Mouse (Mus musculus) embryonic facial prominence, embryonic 11.5 days (tissue): ENCODE results near the gene Col15a1. TPM values are rescaled to one million over a fixed set of nuclear protein-coding genes. Genes with fewer than 3 reads are reported as not detected.

ENCODE experiments used
- ATAC-seq: fragments of 200-750 bp; cut with Nextera tagmentation; replicated peaks from 2 replicates; pipeline ENCODE4 v1.8.0; 2017; ENCODE audit warnings: low read depth; ENCODE audit not compliant: insufficient number of reproducible peaks, low FRiP score, low TSS enrichment
- DNase-seq: peaks from one replicate; pipeline ENCODE4 v3.0.0-alpha.2; 2015; ENCODE audit warnings: low spot score
- H3K27ac ChIP-seq: fragments of 300-500 bp; sonication (generic); replicated peaks from 2 replicates; pipeline ENCODE4 v1.5.1; 2014; ENCODE audit warnings: mild to moderate bottlenecking, low read depth, low read length, control low read depth
- H3K27me3 ChIP-seq: fragments of 300-500 bp; sonication (generic); 2 replicates; pipeline ENCODE4 v1.6.1; 2014; ENCODE audit warnings: mild to moderate bottlenecking, low read length, moderate library complexity, mixed read lengths; ENCODE audit not compliant: control insufficient read depth, insufficient read depth
- H3K36me3 ChIP-seq: fragments of 300-500 bp; sonication (generic); replicated peaks from 2 replicates; pipeline ENCODE4 v1.6.1; 2014; ENCODE audit warnings: low read depth, mild to moderate bottlenecking, low read length, moderate library complexity, mixed read lengths; ENCODE audit not compliant: control insufficient read depth, insufficient read depth
- H3K4me1 ChIP-seq: fragments of 300-500 bp; sonication (generic); 2 replicates; pipeline ENCODE4 v1.6.1; 2014; ENCODE audit warnings: low read length, mixed read lengths; ENCODE audit not compliant: control insufficient read depth, insufficient read depth
- H3K4me2 ChIP-seq: fragments of 300-500 bp; sonication (generic); 2 replicates; pipeline ENCODE4 v1.6.1; 2014; ENCODE audit warnings: low read depth, mild to moderate bottlenecking, control low read depth, low read length, moderate library complexity
- H3K4me3 ChIP-seq: fragments of 300-500 bp; sonication (generic); 2 replicates; pipeline ENCODE4 v1.5.1; 2014; ENCODE audit warnings: low read depth, low read length, control low read depth
- H3K9ac ChIP-seq: fragments of 300-500 bp; sonication (generic); replicated peaks from 2 replicates; pipeline ENCODE4 v1.6.1; 2014; ENCODE audit warnings: mild to moderate bottlenecking, control low read depth, low read length
- H3K9me3 ChIP-seq: fragments of 300-500 bp; sonication (generic); replicated peaks from 2 replicates; pipeline ENCODE4 v1.6.1; 2016; ENCODE audit warnings: mild to moderate bottlenecking, low read length, inconsistent platforms, mixed read lengths; ENCODE audit not compliant: control insufficient read depth
- WGBS: fragments of 180-500 bp; shearing (Covaris S2); extraction: QIAGEN DNeasy Blood & Tissue Kit; methylation state at CpG from one replicate; pipeline ENCODE4 v1.1.7; 2014; 5-methylcytosine and 5-hydroxymethylcytosine counted together
- polyA plus RNA-seq: library from polyadenylated mRNA; unstranded; fragments of >200 nt; fragmentation: Nextera tagmentation; extraction: Ambion mirVana; gene quantifications from 2 replicates; pipeline ENCODE4 v1.2.1, GENCODE M21; 2014

Gene Col15a1
- polyA plus RNA-seq, 1 experiment from 2014 or later = 8.8 TPM

DNA sequence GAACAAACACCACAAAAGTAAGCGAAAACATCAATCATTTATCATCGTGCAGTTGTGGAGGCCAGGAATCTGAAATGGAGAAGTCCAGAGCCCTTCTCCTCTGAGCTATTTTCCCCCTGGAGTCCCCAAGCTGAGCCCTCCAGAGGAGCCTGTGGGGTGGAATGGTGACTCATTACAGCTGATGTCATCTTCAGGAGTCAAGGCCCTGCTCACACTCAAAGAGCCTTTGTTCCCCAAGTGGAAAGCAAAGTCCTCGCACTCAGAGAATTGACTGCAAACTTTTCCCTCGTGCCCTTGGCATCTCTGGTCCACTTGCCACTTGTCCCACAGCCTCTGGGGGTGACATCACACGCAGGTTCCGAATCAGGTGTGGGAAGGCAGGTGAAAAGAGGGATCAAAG lies 23.4 kb downstream of the Col15a1 start:
- no peaks in the 10 kb centered on the region for H3K36me3 ChIP-seq
- no peak for ATAC-seq
- WGBS = 79% methylated on average over 6 of the region's 6 CpGs
- H3K4me3 ChIP-seq = no peak overlapping the region
- H3K9ac ChIP-seq = no peak overlapping the region
- no peak overlapping the region for H3K4me2 ChIP-seq
- H3K27ac ChIP-seq = no peak overlapping the region
- H3K27me3 ChIP-seq = no peaks in the 10 kb centered on the region
- DNase-seq = no peak
- H3K4me1 ChIP-seq = no peaks in the 10 kb centered on the region
- H3K9me3 ChIP-seq = no peaks in the 10 kb centered on the region

- 61% methylated on average over 14 of the region's 14 CpGs for WGBS
- no peak overlapping the region for H3K27ac ChIP-seq
- H3K9me3 ChIP-seq = no peaks in the 10 kb centered on the region
- H3K4me2 ChIP-seq = no peak overlapping the region
- no peak for DNase-seq
- H3K4me3 ChIP-seq = no peak overlapping the region
- no peak overlapping the region for H3K9ac ChIP-seq
- no peaks in the 10 kb centered on the region for H3K36me3 ChIP-seq
- ATAC-seq = no peak
- no peaks in the 10 kb centered on the region for H3K27me3 ChIP-seq
- no peaks in the 10 kb centered on the region for H3K4me1 ChIP-seq
Observed at GRCm38 (mm10) chr4:47233192-47233835, 25.4 kb downstream of the Col15a1 start.

- no peak overlapping the region for H3K9ac ChIP-seq
- 27% methylated on average over 17 of the region's 17 CpGs for WGBS
- no peaks in the 10 kb centered on the region for H3K4me1 ChIP-seq
Observed at GRCm38 (mm10) chr4:47234667-47235267, 26.8 kb downstream of the Col15a1 start.

GRCm38 (mm10) chr4:47235312-47235711 lies 27.4 kb downstream of the Col15a1 start:
- DNase-seq = no peak
- Histone ChIP-seq H3K9ac (no peak overlapping the region), H3K27ac (no peak overlapping the region), H3K4me2 (no peak overlapping the region), H3K9me3 (no peaks in the 10 kb centered on the region), H3K4me3 (no peak overlapping the region), H3K4me1 (no peaks in the 10 kb centered on the region), H3K36me3 (no peaks in the 10 kb centered on the region), H3K27me3 (no peaks in the 10 kb centered on the region)
- ATAC-seq = no peak
- WGBS = 33% methylated on average over 3 of the region's 3 CpGs

More at GRCm38 (mm10) chr4:47234667-47235267, 26.8 kb downstream of the Col15a1 start:
- Histone ChIP-seq H3K4me3 (no peak overlapping the region), H3K4me2 (no peak overlapping the region), H3K9me3 (no peaks in the 10 kb centered on the region), H3K36me3 (no peaks in the 10 kb centered on the region), H3K27me3 (no peaks in the 10 kb centered on the region), H3K27ac (no peak overlapping the region)
- DNase-seq (peak; percentile 73), ATAC-seq (no peak)

DNA sequence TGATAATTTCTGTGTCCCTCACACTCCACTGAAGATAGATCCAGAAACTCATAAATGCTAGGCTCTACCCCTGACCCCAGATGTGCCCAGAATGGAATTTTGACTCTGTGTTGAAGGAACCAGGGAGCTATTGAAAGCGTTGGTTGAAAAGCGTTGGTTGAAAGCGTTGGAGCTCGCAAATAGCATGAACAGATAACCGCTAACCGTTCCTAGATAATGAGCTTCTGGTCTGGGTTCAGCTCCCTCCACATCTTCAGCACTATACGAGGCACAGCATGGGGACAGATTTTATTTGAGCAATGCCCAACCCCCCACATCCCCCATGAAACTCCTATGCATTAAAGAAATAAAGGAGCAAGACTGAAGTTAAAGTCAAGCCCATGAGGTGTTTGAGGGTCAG lies 28.1 kb downstream of the Col15a1 start:
- 77% methylated on average over 7 of the region's 7 CpGs for WGBS
- no peak overlapping the region for H3K9ac ChIP-seq
- H3K36me3 ChIP-seq = no peaks in the 10 kb centered on the region
- no peak for DNase-seq
- H3K4me3 ChIP-seq = no peak overlapping the region
- H3K27me3 ChIP-seq = no peaks in the 10 kb centered on the region
- no peak for ATAC-seq
- H3K27ac ChIP-seq = no peak overlapping the region
- no peaks in the 10 kb centered on the region for H3K4me1 ChIP-seq
- H3K9me3 ChIP-seq = no peaks in the 10 kb centered on the region
- no peak overlapping the region for H3K4me2 ChIP-seq

GRCm38 (mm10) chr4:47237220-47237619 lies 29.3 kb downstream of the Col15a1 start:
- no peak overlapping the region for H3K4me3 ChIP-seq
- DNase-seq (no peak), ATAC-seq (no peak)
- H3K4me1 ChIP-seq = no peaks in the 10 kb centered on the region
- no peak overlapping the region for H3K4me2 ChIP-seq
- H3K9ac ChIP-seq = no peak overlapping the region
- H3K27ac ChIP-seq = no peak overlapping the region
- H3K36me3 ChIP-seq = no peaks in the 10 kb centered on the region
- no peaks in the 10 kb centered on the region for H3K9me3 ChIP-seq
- 25% methylated on average over 15 of the region's 15 CpGs for WGBS
- H3K27me3 ChIP-seq = no peaks in the 10 kb centered on the region

DNA sequence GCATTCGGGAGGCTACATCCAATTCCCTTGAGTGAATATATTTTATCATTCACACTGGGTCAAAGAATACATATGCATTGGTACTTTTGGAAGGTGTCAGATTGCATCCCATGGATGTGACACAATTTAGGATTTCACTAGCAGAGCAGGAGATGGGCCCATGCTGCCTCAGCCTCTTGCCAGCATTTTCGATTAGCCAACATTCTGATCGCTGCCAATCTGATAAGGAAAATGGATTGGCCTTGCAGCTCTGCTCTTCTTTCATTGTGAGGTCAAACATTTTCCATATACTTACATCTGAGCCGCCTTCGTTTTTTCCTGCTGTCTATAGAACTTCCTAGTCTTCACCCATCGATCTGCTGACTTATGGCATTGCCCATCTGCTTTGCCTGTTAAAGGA lies 31.2 kb downstream of the Col15a1 start:
- no peak for DNase-seq
- H3K4me1 ChIP-seq = no peaks in the 10 kb centered on the region
- H3K4me3 ChIP-seq = no peak overlapping the region
- H3K36me3 ChIP-seq = no peaks in the 10 kb centered on the region
- no peaks in the 10 kb centered on the region for H3K9me3 ChIP-seq
- no peak overlapping the region for H3K4me2 ChIP-seq
- no peak for ATAC-seq
- H3K9ac ChIP-seq = no peak overlapping the region
- WGBS = 91% methylated on average over 6 of the region's 6 CpGs
- no peaks in the 10 kb centered on the region for H3K27me3 ChIP-seq
- H3K27ac ChIP-seq = no peak overlapping the region

GRCm38 (mm10) chr4:47240901-47241300 lies 32.9 kb downstream of the Col15a1 start:
- ATAC-seq (no peak), DNase-seq (no peak)
- H3K9ac ChIP-seq = no peak overlapping the region
- no peak overlapping the region for H3K4me3 ChIP-seq
- no peaks in the 10 kb centered on the region for H3K36me3 ChIP-seq
- no peaks in the 10 kb centered on the region for H3K4me1 ChIP-seq
- no peak overlapping the region for H3K27ac ChIP-seq
- WGBS = 86% methylated on average over 5 of the region's 5 CpGs
- H3K4me2 ChIP-seq = no peak overlapping the region
- no peaks in the 10 kb centered on the region for H3K9me3 ChIP-seq
- no peaks in the 10 kb centered on the region for H3K27me3 ChIP-seq
